Mouse (Mus musculus) liver, embryonic 14.5 days (tissue): ENCODE results near the gene Git2. TPM values are rescaled to one million over a fixed set of nuclear protein-coding genes. Genes with fewer than 3 reads are reported as not detected.

ENCODE experiments used
- ATAC-seq: fragments of 200-750 bp; cut with Nextera tagmentation; 2 replicates; pipeline ENCODE4 v1.8.0; 2017; ENCODE audit warnings: moderate number of reproducible peaks, mild to moderate bottlenecking, moderate library complexity; ENCODE audit not compliant: insufficient read depth
- DNase-seq, 3 experiments: peaks; one replicate each; pipeline ENCODE4 v3.0.0-alpha.2; 2012 to 2013; ENCODE audit warnings: low read depth in 3 of 3, low spot score in 3 of 3
- H3K27ac ChIP-seq: fragments of 300-500 bp; sonication (generic); 2 replicates; pipeline ENCODE4 v1.5.1; 2014; ENCODE audit warnings: moderate library complexity, mild to moderate bottlenecking, control low read depth, inconsistent platforms
- H3K27me3 ChIP-seq: fragments of 300-500 bp; sonication (generic); 2 replicates; pipeline ENCODE4 v1.6.1; 2014; ENCODE audit warnings: mild to moderate bottlenecking, low read length, moderate library complexity; ENCODE audit not compliant: control insufficient read depth, insufficient read depth
- H3K36me3 ChIP-seq: fragments of 300-500 bp; sonication (generic); replicated peaks from 2 replicates; pipeline ENCODE4 v1.6.1; 2014; ENCODE audit warnings: low read depth; ENCODE audit not compliant: control insufficient read depth, insufficient read depth
- H3K4me1 ChIP-seq, 2 experiments: fragments of 200-500 bp in 1 of 2; fragments of 300-500 bp in 1 of 2; sonication (generic) in 1 of 2; replicated peaks; 2 replicates each; pipeline ENCODE4 v1.6.1; 2012 to 2014; ENCODE audit warnings: antibody characterized with exemption in 1 of 2, inconsistent platforms in 1 of 2, low read length in 1 of 2; ENCODE audit not compliant: control insufficient read depth in 2 of 2, insufficient read depth in 2 of 2
- H3K4me2 ChIP-seq: fragments of 300-500 bp; sonication (generic); 2 replicates; pipeline ENCODE4 v1.6.1; 2014; ENCODE audit warnings: low read depth, mild to moderate bottlenecking, control low read depth, moderate library complexity
- H3K4me3 ChIP-seq, 2 experiments: fragments of 200-500 bp in 1 of 2; fragments of 300-500 bp in 1 of 2; sonication (generic) in 1 of 2; 2 replicates each; pipeline ENCODE4 v1.5.1; 2012 to 2014; ENCODE audit warnings: low read depth in 2 of 2, low read length in 2 of 2, mild to moderate bottlenecking in 2 of 2, control low read depth in 1 of 2, inconsistent platforms in 1 of 2, moderate library complexity in 1 of 2; ENCODE audit not compliant: insufficient read depth in 1 of 2
- H3K9ac ChIP-seq: fragments of 300-500 bp; sonication (generic); replicated peaks from 2 replicates; pipeline ENCODE4 v1.6.1; 2014; ENCODE audit warnings: mild to moderate bottlenecking, control low read depth, moderate library complexity
- H3K9me3 ChIP-seq: fragments of 300-500 bp; sonication (generic); 2 replicates; pipeline ENCODE4 v1.6.1; 2016; ENCODE audit warnings: low read length, mixed read lengths; ENCODE audit not compliant: control insufficient read depth
- CTCF ChIP-seq: IDR thresholded peaks from 2 replicates; pipeline ENCODE4 v1.5.1; 2016; ENCODE audit warnings: antibody characterized with exemption, low read depth, control low read depth
- EP300 ChIP-seq: IDR thresholded peaks from 2 replicates; pipeline ENCODE4 v1.6.1; 2016; ENCODE audit warnings: antibody characterized with exemption, low read depth
- WGBS: fragments of 180-500 bp; shearing (Covaris S2); extraction: QIAGEN DNeasy Blood & Tissue Kit; methylation state at CpG from one replicate; pipeline ENCODE4 v1.1.7; 2014; ENCODE audit not compliant: insufficient replicate concordance; 5-methylcytosine and 5-hydroxymethylcytosine counted together
- polyA plus RNA-seq, 2 experiments: library from polyadenylated mRNA; depleted of rRNA in 1 of 2; stranded (reverse) in 1 of 2; unstranded in 1 of 2; fragments of >200 nt; fragmentation: Nextera tagmentation in 1 of 2; extraction: Ambion mirVana in 1 of 2; gene quantifications; 2 replicates each; pipeline versions ENCODE4 v1.2.1 to v1.2.3; 2012 to 2014

Git2 gene
- polyA plus RNA-seq, 2 experiments: 12.1 to 13.7 TPM

GRCm38 (mm10) chr5:114767185-114767584, 8.1 kb downstream of the Git2 start:
- TF ChIP-seq CTCF: no peak
- TF ChIP-seq EP300: no peak
- H3K9me3 ChIP-seq: no peaks in the 10 kb centered on the region
- DNase-seq (no peak), ATAC-seq (no peak)
- no peak overlapping the region for H3K9ac ChIP-seq
- no peak overlapping the region for H3K27ac ChIP-seq
- H3K36me3 ChIP-seq: peaks cover 25% of the 10 kb centered on the region
- no peak overlapping the region for H3K4me2 ChIP-seq
- no peak overlapping the region for H3K4me3 ChIP-seq
- WGBS: 76% methylated on average over 7 of the region's 7 CpGs
- H3K4me1 ChIP-seq: peaks cover 4% of the 10 kb centered on the region in 2 experiments
- no peaks in the 10 kb centered on the region for H3K27me3 ChIP-seq

- ATAC-seq (no peak), DNase-seq (no peak)
- TF ChIP-seq CTCF (no peak), EP300 (no peak)
- H3K4me2 ChIP-seq: no peak overlapping the region
- H3K4me3 ChIP-seq: no peak overlapping the region
- H3K36me3 ChIP-seq: peaks cover 25% of the 10 kb centered on the region
- no peak overlapping the region for H3K9ac ChIP-seq
- H3K27me3 ChIP-seq: no peaks in the 10 kb centered on the region
- H3K9me3 ChIP-seq: no peaks in the 10 kb centered on the region
- WGBS: 73% methylated on average over 8 of the region's 8 CpGs
- H3K27ac ChIP-seq: no peak overlapping the region
- H3K4me1 ChIP-seq: no peaks in the 10 kb centered on the region
These were observed 8.6 kb downstream of the Git2 start for GRCm38 (mm10) chr5:114766686-114767085.

GRCm38 (mm10) chr5:114764812-114765735, 10.2 kb downstream of the Git2 start:
- H3K4me1 ChIP-seq: no peaks in the 10 kb centered on the region
- H3K4me2 ChIP-seq: no peak overlapping the region
- no peak for TF ChIP-seq EP300
- TF ChIP-seq CTCF: peak; percentile 40
- 87% methylated on average over 18 of the region's 18 CpGs for WGBS
- ATAC-seq: no peak
- H3K4me3 ChIP-seq: no peak overlapping the region
- H3K27me3 ChIP-seq: no peaks in the 10 kb centered on the region
- H3K9ac ChIP-seq: no peak overlapping the region
- H3K36me3 ChIP-seq: peaks cover 30% of the 10 kb centered on the region
- no peaks in the 10 kb centered on the region for H3K9me3 ChIP-seq
- DNase-seq: no peak
- no peak overlapping the region for H3K27ac ChIP-seq

- ATAC-seq (no peak), DNase-seq (no peak)
- no peak overlapping the region for H3K27ac ChIP-seq
- H3K9me3 ChIP-seq: no peaks in the 10 kb centered on the region
- no peak overlapping the region for H3K4me2 ChIP-seq
- H3K27me3 ChIP-seq: no peaks in the 10 kb centered on the region
- no peak for TF ChIP-seq CTCF
- no peak for TF ChIP-seq EP300
- H3K36me3 ChIP-seq: peaks cover 31% of the 10 kb centered on the region
- H3K9ac ChIP-seq: no peak overlapping the region
- no peaks in the 10 kb centered on the region for H3K4me1 ChIP-seq
- H3K4me3 ChIP-seq: no peak overlapping the region
- WGBS: 77% methylated on average over 8 of the region's 8 CpGs
These were observed 13.3 kb downstream of the Git2 start for GRCm38 (mm10) chr5:114761980-114762379.

GRCm38 (mm10) chr5:114759536-114760090, 15.7 kb downstream of the Git2 start:
- Histone ChIP-seq H3K4me1 (no peaks in the 10 kb centered on the region), H3K4me2 (no peak overlapping the region), H3K27ac (no peak overlapping the region), H3K9me3 (no peaks in the 10 kb centered on the region), H3K36me3 (peaks cover 31% of the 10 kb centered on the region), H3K27me3 (no peaks in the 10 kb centered on the region), H3K4me3 (no peak overlapping the region), H3K9ac (no peak overlapping the region)
- 78% methylated on average over 5 of the region's 5 CpGs for WGBS
- no peak for TF ChIP-seq EP300
- ATAC-seq (no peak), DNase-seq (no peak)
